In genomic region chr11:76744550-76744949, GRCm38 (mm10) we compare ENCODE assay signal across 10 mouse cellular contexts. TPM values are rescaled to one million over a fixed set of nuclear protein-coding genes. Genes with fewer than 3 reads are reported as not detected.
DNase-seq lines count a peak whose midpoint lies in the region; ATAC-seq lines count a peak whose summit lies in the region.
"Had no signal": no experiment of that assay in that cellular context is flagged by ENCODE, and none has a peak within 500 bp of the region (broad histone marks: within the 10 kb centered on the region; RNA-seq: fewer than 3 reads in every experiment).

No protein-coding gene starts in this region.

- peaks cover 55% of the 10 kb centered on the region for H3K36me3 ChIP-seq in kidney, embryonic 14.5 days (ENCODE audit: control insufficient read depth, insufficient read depth, low read length)
- H3K36me3 ChIP-seq in hindbrain, embryonic 12.5 days = peaks cover 60% of the 10 kb centered on the region

- no peak for ATAC-seq in kidney, embryonic 14.5 days (ENCODE audit: low FRiP score, low TSS enrichment)
- peak; percentile 98 for ATAC-seq in frontal cortex, adult (ENCODE audit: low TSS enrichment)
- ATAC-seq in hindbrain, embryonic 12.5 days (ENCODE audit: low FRiP score) = no peak
- no peak for ATAC-seq in inflammation-experienced regulatory T-cells, adult 6 months

- no peaks in the 10 kb centered on the region for H3K9me3 ChIP-seq in kidney, embryonic 14.5 days (ENCODE audit: control insufficient read depth, low read length)
- H3K9me3 ChIP-seq in hindbrain, embryonic 12.5 days (replicated peaks) = no peaks in the 10 kb centered on the region
- H3K9me3 ChIP-seq: heart, embryonic 15.5 days; lung, embryonic 15.5 days had no signal

- H3K27me3 ChIP-seq in kidney, embryonic 14.5 days (ENCODE audit: control insufficient read depth, insufficient read depth, low read length) = no peaks in the 10 kb centered on the region
- H3K27me3 ChIP-seq in hindbrain, embryonic 12.5 days = no peaks in the 10 kb centered on the region
- H3K27me3 ChIP-seq: heart, embryonic 15.5 days; lung, embryonic 15.5 days had no signal

- H3K4me1 ChIP-seq in kidney, embryonic 14.5 days (ENCODE audit: control insufficient read depth, insufficient read depth, low read length) = no peaks in the 10 kb centered on the region
- no peaks in the 10 kb centered on the region for H3K4me1 ChIP-seq in hindbrain, embryonic 12.5 days
- H3K4me1 ChIP-seq: heart, embryonic 15.5 days; lung, embryonic 15.5 days had no signal

- no peak overlapping the region for H3K4me3 ChIP-seq in kidney, embryonic 14.5 days (ENCODE audit: low read length)
- no peak overlapping the region for H3K4me3 ChIP-seq in hindbrain, embryonic 12.5 days
- H3K4me3 ChIP-seq: heart, embryonic 15.5 days; lung, embryonic 15.5 days had no signal

- WGBS in kidney, embryonic 14.5 days = 74% methylated on average over 7 of the region's 7 CpGs
- 81% methylated on average over 7 of the region's 7 CpGs for WGBS in hindbrain, embryonic 12.5 days

- H3K27ac ChIP-seq in kidney, embryonic 14.5 days (ENCODE audit: low read depth, low read length) = no peak overlapping the region
- H3K27ac ChIP-seq in hindbrain, embryonic 12.5 days = no peak overlapping the region
- H3K27ac ChIP-seq: heart, embryonic 15.5 days; lung, embryonic 15.5 days had no signal

- H3K4me2 ChIP-seq in kidney, embryonic 14.5 days (replicated peaks; ENCODE audit: low read depth, low read length) = no peak overlapping the region
- no peak overlapping the region for H3K4me2 ChIP-seq in hindbrain, embryonic 12.5 days (replicated peaks)
- H3K4me2 ChIP-seq: heart, embryonic 15.5 days; lung, embryonic 15.5 days had no signal

- H3K9ac ChIP-seq in kidney, embryonic 14.5 days (ENCODE audit: low read depth, low read length) = no peak overlapping the region
- no peak overlapping the region for H3K9ac ChIP-seq in hindbrain, embryonic 12.5 days
- H3K9ac ChIP-seq: heart, embryonic 15.5 days; lung, embryonic 15.5 days had no signal

- peak; percentile 27 for DNase-seq in kidney, adult 9 months
- peak; percentile 29 for DNase-seq in adrenal gland, postnatal 25 days
- DNase-seq in layer of hippocampus, adult 11-12 months (ENCODE audit: low spot score) = peak; percentile 52
- DNase-seq in right cerebral cortex, postnatal 36 days (ENCODE audit: low spot score in 2 of 2) = peak; percentile 12 to 53

RNA-seq across cellular contexts. Expression of gene Gosr1, which starts 18.8 kb away (rescaled TPM):
- polyA plus RNA-seq in kidney, embryonic 14.5 days (2014; fragmentation: Nextera tagmentation; extraction: Ambion mirVana) = 24.1 and 37.3 TPM in 2 replicates
- total RNA-seq in adrenal gland, postnatal 25 days (2021) = 44.6 and 77.1 TPM in 2 replicates
- 29.5 and 30.4 TPM in 2 replicates for polyA plus RNA-seq in hindbrain, embryonic 12.5 days (2016; fragmentation: Nextera tagmentation; extraction: Ambion mirVana)
- polyA plus RNA-seq in inflammation-experienced regulatory T-cells, adult 6 months (2017; shearing (Covaris generic)) = 10 to 100 TPM; 41.5 to 52.6 (median 52.3) TPM
